Mouse (Mus musculus) heart, postnatal 36 days (tissue): Measurements from ENCODE around the gene Cop1. TPM values are rescaled to one million over a fixed set of nuclear protein-coding genes. Genes with fewer than 3 reads are reported as not detected.
"Not testable (repeated sequence)": the region's sequence is repeated elsewhere in the genome, so short reads cannot be mapped to it uniquely, and the experiment has no call there.

ENCODE experiments used
- DNase-seq, 2 experiments: peaks; one replicate each; pipeline ENCODE4 v3.0.0; 2021 to 2022
- intact Hi-C: fragments of 180-260 bp; cut with DNase I; formaldehyde crosslinking; loops from one replicate; pipeline ENCODE4 v1.15.1; 2025
- total RNA-seq, 2 experiments: library from RNA; stranded (reverse); gene quantifications; 2 replicates each; pipeline ENCODE4 v1.2.3; 2021

Gene Cop1
- total RNA-seq: 100 to 1,000 TPM; 133 to 135 TPM

- intact Hi-C loops: not testable (repeated sequence)
- DNase-seq: peak; percentile 92 to 94
Measured at GRCm38 (mm10) chr1:159231781-159232571, at the start of gene Cop1. Gene Cop1 (plus strand): TSS chr1:159232320.

DNA sequence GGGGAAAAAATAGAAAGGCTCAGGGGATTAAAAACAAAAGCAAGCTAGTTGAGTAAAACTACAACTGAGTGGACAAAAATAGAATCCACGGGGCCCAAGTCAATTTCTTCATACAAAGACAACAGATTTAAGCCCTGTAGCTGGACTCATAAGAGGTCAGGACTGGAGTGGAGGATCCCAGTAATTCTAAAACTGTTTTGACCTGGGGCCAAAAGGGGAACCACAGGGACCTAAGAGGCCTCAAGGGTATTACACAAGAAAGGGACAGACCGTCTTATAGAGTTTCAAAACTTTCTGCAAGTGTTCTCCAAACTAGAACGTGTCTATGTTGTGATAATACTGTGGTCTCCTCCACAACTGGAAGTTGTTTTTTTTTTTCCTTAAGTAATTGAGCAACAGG, 45.4 kb upstream of the Cop1 start:
- intact Hi-C loops: no loop called here
- DNase-seq: peak; percentile 23 to 38

DNA sequence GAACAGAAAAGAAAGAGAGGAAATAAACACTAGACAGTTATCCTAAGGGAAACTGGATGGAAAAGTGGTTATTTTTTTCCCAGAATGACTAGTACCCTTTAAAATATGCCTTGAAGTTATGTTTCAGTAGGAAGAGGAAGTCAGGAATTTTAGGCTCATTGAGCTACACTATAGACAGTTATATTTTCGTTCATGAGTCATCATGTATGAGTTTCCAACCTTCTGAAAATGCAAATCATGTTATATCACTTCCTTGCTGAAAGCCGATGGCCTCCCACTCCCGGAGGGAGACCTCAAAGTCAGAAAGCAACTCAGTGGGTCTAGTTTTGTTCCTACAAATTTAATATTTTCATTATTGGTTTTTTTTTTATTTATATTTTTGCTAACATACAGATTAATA, 33.5 kb upstream of the Cop1 start:
- DNase-seq: no peak
- intact Hi-C loops: no loop called here

DNA sequence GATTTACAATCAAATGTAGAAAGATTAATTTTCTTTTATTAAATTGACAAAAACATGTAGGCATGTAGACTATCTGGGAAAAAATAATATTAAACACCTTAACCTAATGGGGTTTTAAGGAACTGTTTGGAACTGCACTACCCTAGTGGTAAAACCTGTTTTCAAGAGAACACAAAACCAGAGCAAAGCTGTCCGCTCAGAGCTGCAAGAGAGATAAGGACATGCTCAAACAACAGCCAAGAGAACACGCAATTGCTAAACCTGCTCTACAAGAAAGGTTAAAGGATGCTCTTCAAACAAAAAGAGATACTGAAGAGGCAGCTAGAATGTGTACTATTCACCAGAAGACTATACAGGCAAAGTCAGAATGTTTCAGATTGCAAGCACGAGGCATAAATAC, 32.5 kb upstream of the Cop1 start:
- no peak for DNase-seq
- intact Hi-C loops: no loop called here

GRCm38 (mm10) chr1:159201220-159201619, 30.9 kb upstream of the Cop1 start:
- DNase-seq: no peak

GRCm38 (mm10) chr1:159211711-159212110, 20.4 kb upstream of the Cop1 start:
- intact Hi-C loops: no loop called here
- DNase-seq: no peak

More at GRCm38 (mm10) chr1:159201220-159201619, 30.9 kb upstream of the Cop1 start:
- intact Hi-C loops: no loop called here

- no peak for DNase-seq
- intact Hi-C loops: no loop called here
Measured at GRCm38 (mm10) chr1:159217437-159217836, 14.7 kb upstream of the Cop1 start.

DNA sequence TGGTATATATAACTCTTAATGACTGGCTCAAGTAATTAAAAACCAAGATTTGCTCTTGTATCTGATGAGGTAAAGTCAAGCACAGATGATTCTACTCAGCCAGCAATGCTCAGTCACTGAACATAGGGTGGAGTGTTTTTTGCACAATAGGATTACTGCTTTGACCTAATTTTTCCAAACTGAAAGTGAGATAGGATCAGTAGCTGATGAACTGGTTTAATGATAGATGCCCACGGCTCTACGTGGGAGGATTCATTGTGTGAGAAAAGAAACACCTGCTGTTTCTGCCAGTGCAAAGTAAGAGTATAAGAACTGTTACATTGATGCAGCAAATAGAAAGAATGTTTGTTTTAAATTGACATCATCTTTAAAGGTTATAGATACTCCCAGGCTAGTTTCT, 10.1 kb upstream of the Cop1 start:
- no peak for DNase-seq
- intact Hi-C loops: no loop called here

GRCm38 (mm10) chr1:159225064-159225824, 6.9 kb upstream of the Cop1 start:
- DNase-seq: no peak
- intact Hi-C loops: no loop called here

GRCm38 (mm10) chr1:159232572-159233261, 597 bp downstream of the Cop1 start:
- peak; percentile 29 to 42 for DNase-seq
- intact Hi-C loops: not testable (repeated sequence)

- intact Hi-C loops: no loop called here
- DNase-seq: no peak
Measured at GRCm38 (mm10) chr1:159233426-159233825, 1.3 kb downstream of the Cop1 start.

DNA sequence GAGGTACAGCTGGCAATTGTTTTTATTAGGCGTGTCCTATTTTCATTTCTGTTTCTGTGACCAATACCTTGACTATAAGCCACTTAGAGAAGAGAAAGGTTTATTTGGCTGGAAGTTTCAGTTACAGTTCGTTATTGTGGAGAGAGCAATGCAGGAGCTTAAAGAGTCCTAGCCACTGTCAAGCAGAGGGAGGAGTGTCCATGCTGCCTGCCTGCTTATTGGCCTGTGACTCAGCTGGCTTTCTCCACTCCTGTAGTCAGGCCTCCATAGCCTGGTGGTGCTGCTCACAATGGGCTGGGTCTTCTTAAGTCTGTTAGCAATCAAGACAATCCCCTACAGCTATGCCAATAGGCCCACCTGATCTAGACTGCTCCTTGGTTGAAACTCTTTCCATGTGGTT, 2.4 kb downstream of the Cop1 start:
- no peak for DNase-seq
- intact Hi-C loops: no loop called here

GRCm38 (mm10) chr1:159235674-159236073, 3.6 kb downstream of the Cop1 start:
- intact Hi-C loops: no loop called here
- DNase-seq: no peak

GRCm38 (mm10) chr1:159238147-159238546, 6.0 kb downstream of the Cop1 start:
- intact Hi-C loops: no loop called here
- no peak for DNase-seq

- intact Hi-C loops: no loop called here
Measured at GRCm38 (mm10) chr1:159250320-159250719, 18.2 kb downstream of the Cop1 start.

GRCm38 (mm10) chr1:159253078-159253477, 21.0 kb downstream of the Cop1 start:
- intact Hi-C loops: no loop called here
- no peak for DNase-seq

More at GRCm38 (mm10) chr1:159250320-159250719, 18.2 kb downstream of the Cop1 start:
- DNase-seq: no peak

DNA sequence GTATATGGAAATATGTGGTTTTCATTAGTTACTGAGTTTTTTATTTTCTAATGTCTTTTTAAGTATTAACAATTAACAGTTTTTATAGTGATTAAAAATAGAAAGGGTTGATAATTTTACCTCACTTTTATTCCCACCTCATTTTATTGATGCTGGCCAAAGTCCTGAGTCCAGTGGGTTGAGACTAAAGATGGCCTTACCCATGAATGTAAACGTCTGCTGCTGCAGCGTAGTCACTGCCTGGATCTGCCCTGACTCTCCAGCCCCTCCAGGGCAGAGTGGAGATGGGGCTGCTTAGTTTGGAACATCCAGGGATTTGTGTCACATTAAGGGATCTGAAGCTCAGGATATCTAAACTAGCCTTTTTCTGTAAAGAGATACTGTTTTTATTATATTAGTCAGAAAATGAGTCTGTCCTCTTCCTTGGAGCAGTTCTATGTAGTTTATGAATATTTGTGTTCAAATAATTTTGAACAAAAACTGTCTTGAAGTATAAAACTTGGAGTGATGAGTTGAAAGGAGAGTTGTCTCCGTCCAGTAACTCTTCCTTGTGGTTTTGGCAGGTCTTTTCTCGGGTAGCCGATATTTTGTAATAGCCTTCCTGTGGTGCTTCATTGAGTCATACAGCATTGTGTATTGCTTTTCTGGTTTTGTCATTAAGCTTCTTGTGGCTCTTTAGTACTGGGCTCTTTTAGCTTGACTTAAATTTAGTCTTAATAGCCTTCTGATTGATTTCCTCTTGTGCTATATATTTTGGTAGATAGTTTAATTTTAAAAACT, 23.0 kb downstream of the Cop1 start:
- intact Hi-C loops: no loop called here
- no peak for DNase-seq

DNA sequence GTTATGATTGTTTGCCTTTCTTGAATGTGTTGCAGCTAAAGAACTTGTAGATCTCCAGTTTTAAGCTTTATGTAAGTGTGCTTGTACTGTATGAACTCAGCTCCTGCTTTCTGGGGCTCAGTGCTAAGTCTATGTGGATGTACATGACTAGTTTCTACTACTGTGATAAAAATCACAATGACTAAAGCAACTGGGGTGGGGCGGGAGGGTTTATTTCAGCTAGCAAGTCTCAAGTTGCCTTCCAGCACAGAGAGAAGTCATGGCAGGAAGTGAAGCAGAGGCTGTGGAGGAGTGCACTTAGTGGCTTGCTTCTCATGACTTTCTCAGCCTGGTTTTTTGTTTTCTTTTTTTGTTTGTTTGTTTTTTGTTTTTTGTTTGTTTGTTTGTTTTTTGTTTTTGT, 24.4 kb downstream of the Cop1 start:
- no peak for DNase-seq
- intact Hi-C loops: no loop called here

- no peak for DNase-seq
- intact Hi-C loops: no loop called here
Measured at GRCm38 (mm10) chr1:159263820-159264219, 31.7 kb downstream of the Cop1 start.

DNA sequence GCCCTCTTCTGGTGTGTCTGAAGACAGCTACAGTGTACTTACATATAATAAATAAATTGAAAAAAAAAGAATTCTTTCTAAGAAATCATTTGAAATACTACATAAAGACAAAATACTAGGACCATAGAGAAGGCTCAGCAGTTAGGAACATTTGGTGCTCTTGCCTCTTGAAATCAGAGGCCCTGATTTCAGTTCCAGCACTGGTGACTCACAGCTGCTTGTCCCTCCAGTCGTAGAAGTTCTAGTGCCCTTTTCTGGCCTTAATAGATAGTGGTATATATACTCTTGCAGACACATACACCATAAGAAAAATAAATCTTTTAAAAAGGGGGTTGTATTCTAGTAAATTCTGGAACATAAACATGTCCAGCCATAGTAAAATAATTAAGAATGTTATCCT, 48.0 kb downstream of the Cop1 start:
- DNase-seq: no peak
- intact Hi-C loops: no loop called here

GRCm38 (mm10) chr1:159281861-159282260, 49.7 kb downstream of the Cop1 start:
- intact Hi-C loops: no loop called here

More at GRCm38 (mm10) chr1:159281861-159282260, 49.7 kb downstream of the Cop1 start:
- no peak for DNase-seq
